Mouse (Mus musculus) lung, adult 10 weeks (tissue): ENCODE measurements around the gene Ttc39d. TPM values are rescaled to one million over a fixed set of nuclear protein-coding genes. Genes with fewer than 3 reads are reported as not detected.

Experiments used
- polyA plus RNA-seq: library from polyadenylated mRNA; stranded (reverse); fragments of 350-450 nt; fragmentation: Illumina TruSeq; extraction: RNeasy Lipid Tissue Mini Kit (QIAGEN cat#74804); gene quantifications from one replicate; pipeline ENCODE4 v1.2.3, GENCODE M21; 2014; ENCODE audit warnings: low read depth, low replicate concordance; ENCODE audit not compliant: insufficient read depth

Gene Ttc39d
- 0.19 TPM for polyA plus RNA-seq

DNA sequence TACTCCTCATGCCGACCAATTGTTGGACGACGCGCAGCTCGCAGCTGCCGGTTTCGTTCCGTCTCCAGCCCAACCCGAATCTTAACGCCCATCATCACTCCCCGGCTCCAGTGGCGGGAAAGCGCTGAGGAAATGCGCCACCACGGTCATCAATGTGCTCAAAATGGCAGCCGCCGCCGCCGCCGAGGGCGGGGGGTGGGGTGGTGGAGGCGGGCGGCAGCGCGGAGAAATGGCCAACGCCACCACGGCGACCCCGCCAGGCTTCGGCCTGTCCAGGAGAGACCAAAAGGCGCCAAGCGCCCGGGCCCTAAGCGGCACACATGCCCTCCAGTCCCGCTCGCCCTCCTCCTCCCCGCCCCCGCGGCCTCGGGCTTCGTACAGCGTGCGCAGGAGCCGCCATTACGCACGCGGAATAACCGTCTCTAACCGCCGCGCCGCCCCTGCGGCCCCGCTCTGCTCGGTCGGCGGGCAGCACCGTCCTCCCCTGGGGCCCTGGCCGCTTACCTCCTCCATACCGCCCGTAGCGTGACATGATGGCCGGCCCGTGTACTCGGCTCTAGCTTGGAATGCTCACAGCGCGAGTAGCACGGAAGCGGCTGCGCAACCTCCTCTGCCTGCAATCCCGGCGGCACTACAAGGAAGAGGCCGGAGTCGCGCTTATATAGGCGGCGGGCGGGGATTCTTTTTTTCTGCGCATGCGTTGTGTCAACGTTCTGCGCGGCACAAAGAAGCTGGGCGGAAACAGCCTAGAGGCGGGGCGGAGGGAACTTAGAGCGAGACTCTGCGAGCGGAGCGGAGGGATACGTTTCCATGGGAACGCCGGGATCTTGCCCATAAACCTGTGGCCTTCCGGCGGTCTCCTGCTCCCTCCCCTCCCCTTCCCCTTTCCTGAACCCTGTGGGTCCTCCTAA lies at the start of gene Ttc39d, which contains the start of gene Srsf7:
Ttc39d (plus strand) TSS at position 790 of the 911 bp plus-strand sequence.
Srsf7 (minus strand) TSS at position 637 of the 911 bp plus-strand sequence.

DNA sequence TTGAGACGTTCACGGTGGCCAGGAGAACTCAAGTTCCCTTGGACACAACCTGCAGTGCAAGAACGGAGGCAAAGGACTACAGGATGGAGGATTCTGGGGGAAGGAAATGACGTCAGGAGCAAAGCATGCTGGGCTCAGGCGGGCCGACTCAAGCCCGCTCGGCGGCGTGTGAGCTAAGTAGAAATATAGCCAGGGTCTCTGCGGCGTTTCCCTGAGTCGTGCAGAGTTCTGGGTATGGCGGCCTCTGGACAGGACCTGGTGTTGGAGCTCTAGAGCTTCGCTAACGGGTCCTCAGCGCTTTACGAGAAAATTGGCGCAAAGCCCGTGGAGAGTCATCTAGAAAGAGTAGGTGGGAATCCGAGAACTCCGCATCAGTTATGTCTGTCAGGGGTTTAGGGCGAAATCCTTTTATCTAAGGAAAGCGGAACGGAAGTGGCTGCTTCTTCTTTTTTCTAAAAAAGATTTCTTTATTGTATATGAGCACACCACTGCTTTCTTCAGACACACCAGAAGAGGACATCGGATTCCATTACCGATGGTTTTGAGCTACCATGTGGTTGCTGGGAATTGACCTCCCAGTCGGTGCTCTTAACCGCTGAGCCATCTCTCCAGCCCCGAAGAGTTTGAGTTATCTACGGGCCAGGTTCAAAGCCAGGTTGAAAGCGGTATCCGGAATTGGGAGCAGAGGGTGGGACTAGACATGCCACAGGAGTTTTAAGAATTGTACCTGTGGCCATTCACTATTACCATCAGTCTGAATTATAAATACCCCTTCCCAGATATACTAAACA lies 17.3 kb downstream of the Ttc39d start, which contains the start of gene Gemin6:
Gemin6 (plus strand) TSS at position 116 of the 791 bp plus-strand sequence.

Other genes starting within 250 kb of the Ttc39d start
- 20.1 TPM for gene Hnrnpll, start 145.1 kb upstream of the Ttc39d start, polyA plus RNA-seq
- gene Galm, start 80.0 kb upstream of the Ttc39d start, polyA plus RNA-seq, result 6.1 TPM
- gene Srsf7, start 153 bp upstream of the Ttc39d start, polyA plus RNA-seq, result 90.7 TPM
- 6.1 TPM for gene Gemin6, start 17.0 kb downstream of the Ttc39d start, polyA plus RNA-seq
- 22.3 TPM for gene Morn2, start 82.7 kb downstream of the Ttc39d start, polyA plus RNA-seq
- gene Dhx57, start 83.0 kb downstream of the Ttc39d start, polyA plus RNA-seq, result 6.2 TPM
- gene Arhgef33, start 99.9 kb downstream of the Ttc39d start, polyA plus RNA-seq, result 0.27 TPM
- gene Gm10190, start 166.1 kb downstream of the Ttc39d start, polyA plus RNA-seq, result not detected